Mouse (Mus musculus) T-helper 1 cell (primary cell): ENCODE data around the gene Gp1bb.

Source experiments
- in situ Hi-C: fragments of 300-600 bp; cut with MboI, MseI; formaldehyde crosslinking; loops from one replicate; pipeline ENCODE4 v1.15.1; 2025; ENCODE audit warnings: high pct_unique_total_duplicates

Gp1bb gene

GRCm38 (mm10) chr16:18605705-18606104, 16.5 kb downstream of the Gp1bb start:
- in situ Hi-C loops = no loop called here

- in situ Hi-C loops = no loop called here
These were observed 17.9 kb downstream of the Gp1bb start for GRCm38 (mm10) chr16:18604267-18604701.

GRCm38 (mm10) chr16:18601447-18601846, 20.8 kb downstream of the Gp1bb start:
- in situ Hi-C loops = no loop called here

GRCm38 (mm10) chr16:18598006-18598405, 24.2 kb downstream of the Gp1bb start:
- in situ Hi-C loops = no loop called here

GRCm38 (mm10) chr16:18596255-18596654, 25.9 kb downstream of the Gp1bb start:
- in situ Hi-C loops = no loop called here

GRCm38 (mm10) chr16:18593930-18594329, 28.3 kb downstream of the Gp1bb start:
- in situ Hi-C loops = no loop called here

GRCm38 (mm10) chr16:18591047-18592018, 30.9 kb downstream of the Gp1bb start:
- in situ Hi-C loops = no loop called here

GRCm38 (mm10) chr16:18589804-18590790, 32.1 kb downstream of the Gp1bb start, which contains the start of gene Tbx1:
Tbx1 (minus strand) TSS chr16:18590671.
- in situ Hi-C loops = no loop called here

- in situ Hi-C loops = no loop called here
These were observed 33.1 kb downstream of the Gp1bb start for GRCm38 (mm10) chr16:18589080-18589621.

GRCm38 (mm10) chr16:18588738-18589055, 33.5 kb downstream of the Gp1bb start:
- in situ Hi-C loops = no loop called here

GRCm38 (mm10) chr16:18587847-18588737, 34.1 kb downstream of the Gp1bb start:
- in situ Hi-C loops = no loop called here

GRCm38 (mm10) chr16:18586906-18587546, 35.2 kb downstream of the Gp1bb start:
- in situ Hi-C loops = no loop called here

GRCm38 (mm10) chr16:18586076-18586905, 35.9 kb downstream of the Gp1bb start:
- in situ Hi-C loops = no loop called here

GRCm38 (mm10) chr16:18585676-18586075, 36.5 kb downstream of the Gp1bb start:
- in situ Hi-C loops = no loop called here

- in situ Hi-C loops = no loop called here
These were observed 37.2 kb downstream of the Gp1bb start for GRCm38 (mm10) chr16:18584901-18585510.

GRCm38 (mm10) chr16:18583673-18584357, 38.4 kb downstream of the Gp1bb start:
- in situ Hi-C loops = no loop called here

GRCm38 (mm10) chr16:18583169-18583568, 39.0 kb downstream of the Gp1bb start:
- in situ Hi-C loops = no loop called here

- in situ Hi-C loops = no loop called here
These were observed 39.6 kb downstream of the Gp1bb start for GRCm38 (mm10) chr16:18582426-18583148.
